ENCODE assay signal across 8 mouse cellular contexts in genomic region chr7:123369759-123370481, GRCm38 (mm10). TPM values are rescaled to one million over a fixed set of nuclear protein-coding genes. Genes with fewer than 3 reads are reported as not detected.
DNase-seq lines count a peak whose midpoint lies in the region; ATAC-seq lines count a peak whose summit lies in the region.

TSS of gene Lcmt1 (plus strand) at chr7:123369784.
TSS of gene Arhgap17 (minus strand) at chr7:123369915.

- peak; percentile 98 for DNase-seq in NIH3T3 (ENCODE audit: low read depth)
- peak; percentile 99 for DNase-seq in cerebellum, postnatal 10 days
- peak; percentile 88 to 94 for DNase-seq in frontal cortex, postnatal 10 days (ENCODE audit: low spot score in 2 of 2)
- DNase-seq in layer of hippocampus, postnatal 14 days (ENCODE audit: low spot score in 2 of 2) = peak; percentile 90 to 95
- DNase-seq in lung, postnatal 14 days = peak; percentile 97
- DNase-seq in retina, adult 2 months (ENCODE audit: low read depth, low spot score) = peak; percentile 81
- DNase-seq in thymus, postnatal 36 days = peak; percentile 97

- H3K9ac ChIP-seq in hindbrain, embryonic 12.5 days = peak within 1 kb of the TSS; percentile 90

- H3K27ac ChIP-seq in hindbrain, embryonic 12.5 days = peak within 1 kb of the TSS; percentile 92

- H3K27me3 ChIP-seq in hindbrain, embryonic 12.5 days = no peaks in the 10 kb centered on the region; the same call in 1 of the 2 replicates

- WGBS in hindbrain, embryonic 12.5 days = under 1% methylated on average over 64 of the region's 64 CpGs

- peak within 1 kb of the TSS; percentile 82 for H3K4me3 ChIP-seq in hindbrain, embryonic 12.5 days

- ATAC-seq in hindbrain, embryonic 12.5 days (ENCODE audit: low FRiP score) = peak; percentile 97

- H3K4me1 ChIP-seq in hindbrain, embryonic 12.5 days = peaks cover 30% of the 10 kb centered on the region

- H3K4me2 ChIP-seq in hindbrain, embryonic 12.5 days (replicated peaks) = peak within 1 kb of the TSS; percentile 82

- H3K9me3 ChIP-seq in hindbrain, embryonic 12.5 days (replicated peaks) = no peaks in the 10 kb centered on the region

- no peaks in the 10 kb centered on the region for H3K36me3 ChIP-seq in hindbrain, embryonic 12.5 days

RNA-seq across cellular contexts. Expression of gene Lcmt1, which starts in this region (rescaled TPM):
- polyA plus RNA-seq in hindbrain, embryonic 12.5 days (2016; fragmentation: Nextera tagmentation; extraction: Ambion mirVana) = 62.1 and 63.3 TPM in 2 replicates
- total RNA-seq in layer of hippocampus, postnatal 14 days (2021) = 10 to 100 TPM; 85.1 to 87.4 TPM

RNA-seq across cellular contexts. Expression of gene Arhgap17, which starts in this region (rescaled TPM):
- polyA plus RNA-seq in hindbrain, embryonic 12.5 days (2016; fragmentation: Nextera tagmentation; extraction: Ambion mirVana) = 23.7 and 25.2 TPM in 2 replicates
- total RNA-seq in layer of hippocampus, postnatal 14 days (2021) = 10 to 100 TPM; 20.0 to 22.6 TPM

Comparison
In these comparisons a context has a peak if more than half of its experiments do, and no peak if none do; other contexts are left out.
1. Peak in every context shown above with its lines: DNase-seq, ATAC-seq, H3K4me3 ChIP-seq and H3K27ac ChIP-seq.